In genomic region chr16:90692704-90693385, GRCm38 (mm10) we compare ENCODE assay signal across 9 mouse cellular contexts. TPM values are rescaled to one million over a fixed set of nuclear protein-coding genes. Genes with fewer than 3 reads are reported as not detected.
DNase-seq lines count a peak whose midpoint lies in the region; ATAC-seq and TF ChIP-seq lines count a peak whose summit lies in the region.
"Had no signal": no experiment of that assay in that cellular context is flagged by ENCODE, and none has a peak within 500 bp of the region (broad histone marks: within the 10 kb centered on the region; RNA-seq: fewer than 3 reads in every experiment).

No protein-coding gene starts in this region.

- no peak overlapping the region for H3ac ChIP-seq in myocyte (ENCODE audit: control insufficient read depth, insufficient read length)

- H3K9ac ChIP-seq in embryonic facial prominence, embryonic 13.5 days, result no peak overlapping the region
- no peak overlapping the region for H3K9ac ChIP-seq in lung, postnatal 0 days (replicated peaks; ENCODE audit: low read depth)
- no peak overlapping the region for H3K9ac ChIP-seq in forebrain, postnatal 0 days
- H3K9ac ChIP-seq in liver, postnatal 0 days (replicated peaks), result no peak overlapping the region
- H3K9ac ChIP-seq: heart, embryonic 13.5 days had no signal

- ATAC-seq in embryonic facial prominence, embryonic 13.5 days (ENCODE audit: insufficient number of reproducible peaks, insufficient read depth, low FRiP score, low TSS enrichment, low read depth), result no peak
- no peak for ATAC-seq in lung, postnatal 0 days
- ATAC-seq in forebrain, postnatal 0 days, result peak; percentile 71
- no peak for ATAC-seq in liver, postnatal 0 days

- no peak for DNase-seq in embryonic facial prominence, embryonic 10.5 days (ENCODE audit: low spot score)
- peak; percentile 29 for DNase-seq in lung, postnatal 0 days (ENCODE audit: low spot score)
- no peak for DNase-seq in lung, adult 2 months
- DNase-seq in forebrain, postnatal 0 days, result peak; percentile 44
- no peak for DNase-seq in limb, embryonic 10.5 days (ENCODE audit: low spot score)
- no peak for DNase-seq in liver, postnatal 0 days

- no peak overlapping the region for H3K4me3 ChIP-seq in embryonic facial prominence, embryonic 13.5 days
- H3K4me3 ChIP-seq in embryonic facial prominence, embryonic 10.5 days, result no peak overlapping the region
- H3K4me3 ChIP-seq in lung, postnatal 0 days (ENCODE audit: low read depth, low read length), result no peak overlapping the region
- no peak overlapping the region for H3K4me3 ChIP-seq in lung, adult 2 months (replicated peaks; ENCODE audit: extremely low read depth, low read depth, low read length)
- no peak overlapping the region for H3K4me3 ChIP-seq in forebrain, postnatal 0 days (ENCODE audit: low read depth, low read length)
- H3K4me3 ChIP-seq in myocyte, result no peak overlapping the region
- H3K4me3 ChIP-seq in limb, embryonic 10.5 days, result no peak overlapping the region
- no peak overlapping the region for H3K4me3 ChIP-seq in liver, postnatal 0 days (ENCODE audit: low read depth, low read length)
- H3K4me3 ChIP-seq: heart, embryonic 13.5 days had no signal

- peaks cover 5% of the 10 kb centered on the region; the same call in 1 of the 2 replicates for H3K4me1 ChIP-seq in embryonic facial prominence, embryonic 13.5 days
- peaks cover 8% of the 10 kb centered on the region for H3K4me1 ChIP-seq in embryonic facial prominence, embryonic 10.5 days
- peaks cover 17% of the 10 kb centered on the region for H3K4me1 ChIP-seq in lung, postnatal 0 days (ENCODE audit: insufficient read depth, low read depth, low read length)
- peaks cover 3% of the 10 kb centered on the region; the same call in 1 of the 2 replicates for H3K4me1 ChIP-seq in lung, adult 2 months (ENCODE audit: control insufficient read depth, insufficient read depth, low read length)
- H3K4me1 ChIP-seq in forebrain, postnatal 0 days (ENCODE audit: insufficient read depth), result no peaks in the 10 kb centered on the region
- no peaks in the 10 kb centered on the region for H3K4me1 ChIP-seq in limb, embryonic 10.5 days
- 0 out of 2 replicates have a peak, but pooled peaks cover 2% of the 10 kb centered on the region for H3K4me1 ChIP-seq in liver, postnatal 0 days (ENCODE audit: insufficient read depth)

- no peaks in the 10 kb centered on the region for H3K9me3 ChIP-seq in embryonic facial prominence, embryonic 13.5 days
- H3K9me3 ChIP-seq in embryonic facial prominence, embryonic 10.5 days, result no peaks in the 10 kb centered on the region
- no peaks in the 10 kb centered on the region for H3K9me3 ChIP-seq in lung, postnatal 0 days (ENCODE audit: low read length)
- no peaks in the 10 kb centered on the region for H3K9me3 ChIP-seq in forebrain, postnatal 0 days (ENCODE audit: low read length)
- no peaks in the 10 kb centered on the region for H3K9me3 ChIP-seq in limb, embryonic 10.5 days (replicated peaks)
- no peaks in the 10 kb centered on the region for H3K9me3 ChIP-seq in liver, postnatal 0 days (ENCODE audit: low read length)
- H3K9me3 ChIP-seq: heart, embryonic 13.5 days had no signal

- no peaks in the 10 kb centered on the region for H3K27me3 ChIP-seq in embryonic facial prominence, embryonic 13.5 days
- no peaks in the 10 kb centered on the region for H3K27me3 ChIP-seq in embryonic facial prominence, embryonic 10.5 days (replicated peaks; ENCODE audit: low read depth, poor library complexity, severe bottlenecking)
- no peaks in the 10 kb centered on the region for H3K27me3 ChIP-seq in lung, postnatal 0 days (replicated peaks; ENCODE audit: insufficient read depth, low read length)
- H3K27me3 ChIP-seq in forebrain, postnatal 0 days (ENCODE audit: insufficient read depth, low read length), result no peaks in the 10 kb centered on the region
- peaks cover 1% of the 10 kb centered on the region for H3K27me3 ChIP-seq in myocyte (ENCODE audit: control insufficient read depth, insufficient read depth, insufficient read length)
- no peaks in the 10 kb centered on the region for H3K27me3 ChIP-seq in limb, embryonic 10.5 days (ENCODE audit: low read depth, poor library complexity, severe bottlenecking)
- no peaks in the 10 kb centered on the region for H3K27me3 ChIP-seq in liver, postnatal 0 days (ENCODE audit: insufficient read depth, low read length)
- H3K27me3 ChIP-seq: heart, embryonic 13.5 days had no signal

- 65% methylated on average over 15 of the region's 15 CpGs for WGBS in embryonic facial prominence, embryonic 13.5 days
- 69% methylated on average over 15 of the region's 15 CpGs for WGBS in embryonic facial prominence, embryonic 10.5 days
- 51% methylated on average over 15 of the region's 15 CpGs for WGBS in lung, postnatal 0 days
- WGBS in lung, adult 2 months, result 56% methylated on average over 15 of the region's 15 CpGs
- 49% methylated on average over 15 of the region's 15 CpGs for WGBS in forebrain, postnatal 0 days
- 88% methylated on average over 15 of the region's 15 CpGs for WGBS in limb, embryonic 10.5 days
- 70% methylated on average over 15 of the region's 15 CpGs for WGBS in liver, postnatal 0 days (ENCODE audit: insufficient replicate concordance)

- no peak for TF ChIP-seq EP300 in lung, postnatal 0 days (IDR thresholded peaks at IDR 0.05)
- no peak for TF ChIP-seq EP300 in liver, postnatal 0 days (IDR thresholded peaks at IDR 0.05; ENCODE audit: low read depth)

- TF ChIP-seq POLR2A in lung, adult 2 months (IDR thresholded peaks at IDR 0.05; ENCODE audit: borderline replicate concordance, extremely low read depth, low read depth, low read length), result no peak
- TF ChIP-seq POLR2A in myocyte (IDR thresholded peaks at IDR 0.05; ENCODE audit: insufficient read length, low read depth), result no peak

- no peaks in the 10 kb centered on the region for H3K79me2 ChIP-seq in myocyte (ENCODE audit: control insufficient read depth, insufficient read depth)

- no peaks in the 10 kb centered on the region for H3K36me3 ChIP-seq in embryonic facial prominence, embryonic 13.5 days
- no peaks in the 10 kb centered on the region for H3K36me3 ChIP-seq in embryonic facial prominence, embryonic 10.5 days (replicated peaks)
- H3K36me3 ChIP-seq in lung, postnatal 0 days (ENCODE audit: insufficient read depth, low read length), result no peaks in the 10 kb centered on the region
- no peaks in the 10 kb centered on the region for H3K36me3 ChIP-seq in forebrain, postnatal 0 days (ENCODE audit: insufficient read depth)
- H3K36me3 ChIP-seq in myocyte (ENCODE audit: control insufficient read depth, insufficient read depth), result no peaks in the 10 kb centered on the region
- no peaks in the 10 kb centered on the region for H3K36me3 ChIP-seq in limb, embryonic 10.5 days
- H3K36me3 ChIP-seq in liver, postnatal 0 days (replicated peaks; ENCODE audit: insufficient read depth, low read length), result no peaks in the 10 kb centered on the region
- H3K36me3 ChIP-seq: heart, embryonic 13.5 days had no signal

- H3K27ac ChIP-seq in embryonic facial prominence, embryonic 13.5 days, result peak overlapping the region; percentile 16; the same call in 1 of the 2 replicates
- H3K27ac ChIP-seq in embryonic facial prominence, embryonic 10.5 days (replicated peaks), result no peak overlapping the region
- H3K27ac ChIP-seq in lung, postnatal 0 days (ENCODE audit: low read length), result peak overlapping the region; percentile 77
- H3K27ac ChIP-seq in forebrain, postnatal 0 days (ENCODE audit: low read depth, low read length), result no peak overlapping the region
- H3K27ac ChIP-seq in limb, embryonic 10.5 days, result no peak overlapping the region
- no peak overlapping the region for H3K27ac ChIP-seq in liver, postnatal 0 days (ENCODE audit: low read depth)
- H3K27ac ChIP-seq: heart, embryonic 13.5 days had no signal

- no peak for TF ChIP-seq CTCF in lung, postnatal 0 days (IDR thresholded peaks at IDR 0.05)
- TF ChIP-seq CTCF in lung, adult 2 months (IDR thresholded peaks at IDR 0.05; ENCODE audit: insufficient read depth, low read length), result no peak
- TF ChIP-seq CTCF in forebrain, postnatal 0 days (IDR thresholded peaks at IDR 0.05; ENCODE audit: low read depth), result no peak
- no peak for TF ChIP-seq CTCF in liver, postnatal 0 days (IDR thresholded peaks at IDR 0.05; ENCODE audit: low read depth)

- H3K4me2 ChIP-seq in embryonic facial prominence, embryonic 13.5 days, result no peak overlapping the region
- no peak overlapping the region for H3K4me2 ChIP-seq in lung, postnatal 0 days (replicated peaks; ENCODE audit: low read depth, low read length)
- H3K4me2 ChIP-seq in forebrain, postnatal 0 days (ENCODE audit: low read depth), result no peak overlapping the region
- H3K4me2 ChIP-seq in myocyte (ENCODE audit: low read depth), result peak overlapping the region; percentile 61
- H3K4me2 ChIP-seq in liver, postnatal 0 days (ENCODE audit: low read depth, low read length), result no peak overlapping the region
- H3K4me2 ChIP-seq: heart, embryonic 13.5 days had no signal

TF ChIP-seq in myocyte, 11 proteins besides CTCF, POLR2A, EP300 and RAD21 (continues in another document):
- TF ChIP-seq MYOG (IDR thresholded peaks at IDR 0.05; ENCODE audit: control insufficient read depth in 1 of 3, insufficient read depth in 1 of 3, insufficient read length in 2 of 3, low read depth in 2 of 3) (no peak), TCF12 (IDR thresholded peaks at IDR 0.05; ENCODE audit: insufficient read depth, poor library complexity, severe bottlenecking) (no peak)

RNA-seq across cellular contexts. Expression of gene Mis18a, which starts 34.4 kb away (rescaled TPM):
- 73.2 and 75.6 TPM in 2 replicates for polyA plus RNA-seq in embryonic facial prominence, embryonic 13.5 days (2015; fragmentation: Nextera tagmentation; extraction: Ambion mirVana)
- 99.0 and 103 TPM in 2 replicates for polyA plus RNA-seq in embryonic facial prominence, embryonic 10.5 days (2016; fragmentation: Nextera tagmentation; extraction: Ambion mirVana)
- polyA plus RNA-seq in lung, postnatal 0 days (2015; fragmentation: Nextera tagmentation; extraction: Ambion mirVana), result 25.7 and 27.7 TPM in 2 replicates
- polyA plus RNA-seq in lung, adult 2 months (2012; rRNA removed), result 9.8 and 10.3 TPM in 2 replicates
- total RNA-seq in forebrain, postnatal 0 days (2014; rRNA removed), result 24.1 and 27.0 TPM in 2 replicates
- 29.8 and 33.6 TPM in 2 replicates for polyA plus RNA-seq in forebrain, postnatal 0 days (2015; fragmentation: Nextera tagmentation; extraction: Ambion mirVana)
- 4.6 TPM for polyA plus RNA-seq in myocyte (2012; fragmentation: generic; extraction: Trizol)
- polyA plus RNA-seq in limb, embryonic 10.5 days (2016; fragmentation: Nextera tagmentation; extraction: Ambion mirVana), result 98.1 and 103 TPM in 2 replicates
- 25.7 and 26.1 TPM in 2 replicates for polyA plus RNA-seq in liver, postnatal 0 days (2015; fragmentation: Nextera tagmentation; extraction: Ambion mirVana)

RNA-seq across cellular contexts. Expression of gene Mrap, which starts 45.2 kb away (rescaled TPM):
- 0.45 TPM in 1 of 2 replicates, not detected in the other for polyA plus RNA-seq in embryonic facial prominence, embryonic 13.5 days (2015; fragmentation: Nextera tagmentation; extraction: Ambion mirVana)
- 1.2 and 2.4 TPM in 2 replicates for polyA plus RNA-seq in embryonic facial prominence, embryonic 10.5 days (2016; fragmentation: Nextera tagmentation; extraction: Ambion mirVana)
- 4.4 and 4.7 TPM in 2 replicates for polyA plus RNA-seq in lung, postnatal 0 days (2015; fragmentation: Nextera tagmentation; extraction: Ambion mirVana)
- 21.4 and 26.7 TPM in 2 replicates for polyA plus RNA-seq in lung, adult 2 months (2012; rRNA removed)
- total RNA-seq in forebrain, postnatal 0 days (2014; rRNA removed), result 1.00 and 1.1 TPM in 2 replicates
- 0.65 and 0.77 TPM in 2 replicates for polyA plus RNA-seq in forebrain, postnatal 0 days (2015; fragmentation: Nextera tagmentation; extraction: Ambion mirVana)
- polyA plus RNA-seq in myocyte (2012; fragmentation: generic; extraction: Trizol), result not detected
- 1.1 and 3.7 TPM in 2 replicates for polyA plus RNA-seq in limb, embryonic 10.5 days (2016; fragmentation: Nextera tagmentation; extraction: Ambion mirVana)
- 45.3 and 53.4 TPM in 2 replicates for polyA plus RNA-seq in liver, postnatal 0 days (2015; fragmentation: Nextera tagmentation; extraction: Ambion mirVana)

Comparison
In these comparisons a context has a peak if more than half of its experiments do, and no peak if none do; other contexts are left out.
1. H3K27ac ChIP-seq: peak in embryonic facial prominence, embryonic 13.5 days (single experiment) and lung, postnatal 0 days (single experiment); none in embryonic facial prominence, embryonic 10.5 days (single experiment), forebrain, postnatal 0 days (single experiment), limb, embryonic 10.5 days (single experiment) and liver, postnatal 0 days (single experiment).
2. DNase-seq: peak in lung, postnatal 0 days (single experiment) and forebrain, postnatal 0 days (single experiment); none in embryonic facial prominence, embryonic 10.5 days (single experiment), lung, adult 2 months (single experiment), limb, embryonic 10.5 days (single experiment) and liver, postnatal 0 days (single experiment).